Mouse (Mus musculus) heart, adult 11 months (tissue): ENCODE data around the gene Prpf38a.
A peak's percentile ranks its signal among the peaks of the same experiment; 100 is the strongest.

Experiments used
- DNase-seq: peaks from one replicate; pipeline ENCODE4 v3.0.0; 2022

The Prpf38a gene

GRCm38 (mm10) chr4:108578840-108579742, at the start of gene Prpf38a, which contains the start of gene Orc1:
TSS of gene Prpf38a (minus strand) at chr4:108579336.
TSS of gene Orc1 (plus strand) at chr4:108579423.
- DNase-seq = peak; percentile 99

GRCm38 (mm10) chr4:108627066-108627465, 47.9 kb upstream of the Prpf38a start:
- DNase-seq = peak; percentile 88

- peak; percentile 90 for DNase-seq
Measured at GRCm38 (mm10) chr4:108621504-108621903, 42.4 kb upstream of the Prpf38a start.

GRCm38 (mm10) chr4:108620536-108620935, 41.4 kb upstream of the Prpf38a start:
- peak; percentile 87 for DNase-seq

DNA sequence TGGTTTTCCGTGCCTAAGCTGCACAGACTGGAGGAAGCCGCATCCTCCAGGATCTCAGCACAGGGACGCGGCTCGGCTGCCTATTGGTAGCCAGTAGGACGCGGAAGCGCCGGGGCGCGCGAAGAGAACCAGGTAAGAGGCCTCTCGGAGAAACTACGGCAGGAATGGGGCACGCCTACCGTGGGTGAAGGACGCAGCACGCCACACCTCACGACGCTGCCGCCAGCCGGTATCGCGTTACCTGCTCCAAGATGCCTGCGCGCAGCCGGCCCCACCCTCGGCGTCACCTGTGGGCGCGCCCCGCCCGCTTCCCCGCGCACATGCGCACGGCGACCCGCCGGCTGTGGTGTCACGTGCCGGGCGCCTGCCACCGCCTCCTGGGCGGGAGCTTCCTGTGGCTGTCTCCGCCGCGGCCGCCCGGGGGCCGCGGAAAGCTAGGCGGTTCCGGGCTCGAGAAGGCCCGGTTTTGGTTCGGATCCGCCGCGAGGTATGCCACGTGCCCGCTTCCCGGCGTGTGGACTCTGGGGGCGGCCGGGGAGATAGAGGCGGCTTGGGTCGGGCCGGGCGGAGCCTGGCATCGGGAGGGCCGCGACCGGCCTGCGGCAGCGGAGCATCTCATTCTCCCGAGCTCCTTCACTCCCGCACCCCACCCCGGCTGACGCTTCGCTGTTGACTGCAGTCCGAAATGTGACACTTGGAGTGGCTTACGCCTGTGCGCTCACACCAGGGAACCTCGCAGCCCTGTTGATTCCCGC, 40.6 kb upstream of the Prpf38a start, which contains the start of gene Cc2d1b:
Gene Cc2d1b (plus strand): TSS at position 354 of the 755 bp plus-strand sequence.
- peak; percentile 99 for DNase-seq

DNA sequence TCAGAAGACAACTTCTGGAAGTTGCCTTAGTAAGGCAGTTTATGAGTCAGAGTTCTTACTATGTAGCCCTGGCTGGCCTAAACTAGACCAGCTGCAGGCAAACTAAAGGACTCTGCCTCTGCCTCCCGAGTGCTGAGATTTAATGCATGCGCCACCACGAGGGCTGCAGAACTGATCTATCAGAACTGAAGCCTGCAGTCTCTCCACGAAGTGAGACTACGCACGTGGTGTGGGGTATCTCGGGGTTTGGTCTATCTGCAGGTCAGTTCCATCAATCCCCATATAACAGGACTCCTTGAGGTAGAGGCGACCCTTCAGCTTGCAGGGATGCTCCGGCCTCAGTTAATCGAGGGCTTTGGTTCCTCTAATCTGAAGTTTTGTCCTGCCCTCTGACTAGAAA, 40.0 kb upstream of the Prpf38a start:
- no peak for DNase-seq

DNA sequence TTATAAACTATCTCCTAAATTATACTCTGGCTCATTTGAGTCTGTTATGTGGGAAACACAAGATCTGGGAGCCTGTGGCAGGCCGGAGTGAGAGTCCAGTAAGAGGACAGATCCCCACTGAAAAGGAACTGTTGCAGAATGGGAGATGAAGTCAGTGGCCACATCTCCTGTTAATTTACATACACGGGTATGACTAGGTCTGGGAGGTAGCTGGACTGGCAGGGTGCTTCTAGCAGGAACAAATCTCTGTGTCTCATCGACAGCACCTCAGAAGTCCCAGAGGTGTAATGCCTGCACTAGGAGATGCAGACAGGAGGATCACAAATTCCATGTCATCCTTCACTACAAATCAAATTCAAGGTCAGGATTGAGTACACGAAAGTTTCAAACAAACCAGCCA, 39.5 kb upstream of the Prpf38a start:
- peak; percentile 72 for DNase-seq

GRCm38 (mm10) chr4:108610935-108611334, 31.8 kb upstream of the Prpf38a start:
- no peak for DNase-seq

- DNase-seq = peak; percentile 61
Measured at GRCm38 (mm10) chr4:108608651-108609050, 29.5 kb upstream of the Prpf38a start.

- DNase-seq = no peak
Measured at GRCm38 (mm10) chr4:108601870-108602269, 22.7 kb upstream of the Prpf38a start.

DNA sequence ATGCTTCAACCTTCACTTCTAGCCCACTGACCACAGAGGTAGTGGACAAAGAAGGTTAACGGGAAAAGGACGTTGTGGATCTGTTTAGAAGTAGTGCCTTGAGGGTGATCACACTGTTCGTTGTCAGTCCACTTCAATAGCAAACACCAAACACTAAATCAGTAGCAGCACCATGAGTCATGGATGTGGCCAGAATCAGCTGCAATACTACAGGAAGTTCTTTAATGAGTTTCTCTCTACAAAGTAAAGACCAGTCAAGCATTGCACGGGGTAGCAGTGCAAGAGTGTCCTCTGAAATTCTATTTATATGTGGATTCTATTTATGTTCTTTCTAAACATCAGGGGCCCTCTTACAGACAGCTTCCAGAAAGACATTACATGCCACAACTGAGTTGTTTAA, 19.2 kb upstream of the Prpf38a start:
- DNase-seq = no peak

DNA sequence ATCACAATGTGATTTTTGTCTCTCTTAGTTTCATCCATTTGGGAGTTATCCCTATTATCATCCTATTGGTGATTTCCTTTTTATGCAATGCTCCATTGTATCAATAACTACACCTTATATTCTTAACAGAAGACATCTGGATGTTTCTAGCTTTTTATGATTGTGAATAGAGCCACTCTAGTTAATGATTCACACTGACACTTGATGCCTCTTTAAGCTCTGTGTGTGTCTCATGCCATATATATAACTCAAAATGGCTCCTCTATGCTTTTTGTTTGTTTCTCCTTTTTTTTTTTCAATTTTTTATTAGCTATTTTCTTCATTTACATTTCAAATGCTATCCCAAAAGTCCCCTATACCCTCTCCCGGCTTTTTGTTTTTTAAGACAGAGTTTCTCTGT, 16.6 kb upstream of the Prpf38a start:
- no peak for DNase-seq

- no peak for DNase-seq
Measured at GRCm38 (mm10) chr4:108593376-108593775, 14.2 kb upstream of the Prpf38a start.

DNA sequence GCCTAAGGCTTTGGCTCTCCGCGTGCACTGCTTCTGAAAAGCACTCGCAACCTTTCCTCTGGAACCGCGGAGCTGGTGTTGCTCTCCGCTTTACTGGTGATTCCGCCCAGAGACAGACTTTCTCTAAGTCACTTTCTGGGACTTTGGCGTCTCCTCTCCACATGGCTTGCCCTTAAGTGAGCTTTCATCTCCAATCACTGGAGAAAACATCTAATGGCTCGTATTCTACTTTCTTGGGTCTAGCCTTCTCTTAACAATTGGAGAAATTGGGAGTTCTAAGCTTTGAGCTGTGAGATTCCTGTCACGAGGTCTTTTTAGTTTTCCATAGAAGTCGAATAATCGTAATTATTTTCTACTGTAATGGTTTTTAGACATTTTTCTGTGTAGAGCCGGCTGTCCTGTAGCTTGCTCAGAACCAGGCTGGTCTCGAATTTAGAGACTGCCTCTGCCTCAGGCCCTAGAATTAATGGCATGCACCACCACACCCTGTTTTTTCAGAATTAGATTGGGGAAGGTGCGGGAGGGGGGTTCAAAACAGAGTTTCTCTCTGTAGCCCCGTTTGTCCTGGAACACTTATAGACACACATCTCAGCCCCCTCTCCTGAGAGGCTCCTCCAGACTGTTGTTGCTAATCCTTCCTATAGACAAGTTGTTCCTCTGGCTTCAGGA, 741 bp upstream of the Prpf38a start:
- no peak for DNase-seq

DNA sequence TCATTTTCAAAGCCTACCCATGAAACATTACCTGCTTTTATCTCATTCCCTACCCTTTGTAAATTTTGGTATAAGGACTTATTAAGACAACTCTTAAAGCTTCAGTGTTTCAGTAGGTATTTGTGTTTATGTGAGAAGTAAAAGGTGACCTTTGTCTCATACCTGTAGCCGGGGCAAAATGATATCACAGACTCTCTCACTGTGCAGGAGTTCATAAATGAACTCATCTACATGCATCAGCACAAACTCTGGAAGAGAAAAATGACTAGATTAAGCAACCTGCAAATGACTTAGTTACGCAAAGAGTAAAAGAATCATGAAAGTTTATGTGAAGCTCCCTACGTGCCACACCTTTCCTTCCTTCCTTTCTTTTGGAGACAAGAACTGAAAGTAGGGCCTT, 6.5 kb downstream of the Prpf38a start:
- no peak for DNase-seq

DNA sequence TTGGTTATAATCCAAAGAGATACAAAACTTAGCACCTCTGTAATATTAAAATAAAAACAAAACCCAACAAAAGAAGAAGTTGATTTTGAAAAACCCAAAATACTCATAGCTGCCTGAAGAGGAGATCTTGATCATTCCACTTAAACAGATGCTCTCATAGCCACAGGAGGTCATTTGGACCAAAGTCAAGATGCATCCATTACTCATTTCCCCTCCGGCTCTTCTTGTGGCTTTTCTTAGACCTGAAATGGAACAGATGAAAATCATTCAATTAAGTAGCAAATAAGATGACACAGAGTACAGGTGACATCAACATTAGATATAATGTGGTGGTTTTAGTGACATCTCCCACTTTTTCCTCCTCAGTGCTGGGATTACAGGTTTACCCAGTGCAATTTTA, 14.1 kb downstream of the Prpf38a start:
- DNase-seq = no peak

- no peak for DNase-seq
Measured at GRCm38 (mm10) chr4:108539701-108540100, 39.4 kb downstream of the Prpf38a start.
